Mouse (Mus musculus): ENCODE data around the gene Dnajc1. TPM values are rescaled to one million over a fixed set of nuclear protein-coding genes. Genes with fewer than 3 reads are reported as not detected.
A peak's percentile ranks its signal among the peaks of the same experiment; 100 is the strongest.

The Dnajc1 gene
- total and polyA plus RNA-seq, 2 experiments from 2014 or later, result 15.2 to 20.2 TPM

DNA sequence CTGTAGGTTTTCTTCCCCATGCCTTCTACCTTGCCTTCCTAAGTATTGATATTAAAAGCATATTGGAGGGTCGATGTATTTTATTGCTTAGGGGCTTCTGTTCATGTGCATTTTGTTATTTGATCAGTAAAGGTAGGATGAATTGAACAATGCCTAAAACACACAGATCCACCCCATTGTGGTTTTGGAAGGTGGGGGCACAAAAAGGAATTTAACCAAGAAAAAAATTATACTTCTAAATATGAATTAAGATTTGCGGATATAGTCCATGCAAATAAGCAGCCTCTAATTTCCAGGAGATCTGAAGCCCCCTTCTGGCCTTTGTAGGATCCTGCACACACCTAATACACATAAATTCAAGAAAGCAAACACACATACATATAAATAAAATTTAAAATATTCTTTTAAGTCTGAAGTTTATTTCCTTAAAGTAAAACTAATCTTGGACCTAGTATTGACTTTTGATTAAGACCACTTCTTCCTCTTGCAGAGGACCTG is 441 bp upstream of the Dnajc1 start:
- Histone ChIP-seq H3K27ac (ENCODE audit: low read depth) (peak overlapping the region; percentile 99), H3K4me1 (ENCODE audit: control insufficient read depth, insufficient read depth) (peaks cover 8% of the 10 kb centered on the region), H3K9me3 (replicated peaks; ENCODE audit: control insufficient read depth, low read length) (no peaks in the 10 kb centered on the region), H3K36me3 (replicated peaks; ENCODE audit: control insufficient read depth, insufficient read depth, low read length) (no peaks in the 10 kb centered on the region), H3K9ac (replicated peaks; ENCODE audit: low read depth, low read length) (no peak overlapping the region), H3K4me3 (ENCODE audit: low read depth, low read length) (peak overlapping the region; percentile 98), H3K27me3 (ENCODE audit: control insufficient read depth, insufficient read depth, low read length) (no peaks in the 10 kb centered on the region), H3K4me2 (ENCODE audit: low read depth, low read length) (peak overlapping the region; percentile 74)
- 58% methylated on average over 2 of the region's 2 CpGs for WGBS
- no peak for ATAC-seq (ENCODE audit: insufficient read depth, low read depth)
- no peak for DNase-seq (ENCODE audit: low spot score)
- TF ChIP-seq CTCF (IDR thresholded peaks at IDR 0.05; ENCODE audit: low read depth), result no peak
- TF ChIP-seq EP300 (IDR thresholded peaks at IDR 0.05; ENCODE audit: low read depth), result no peak

DNA sequence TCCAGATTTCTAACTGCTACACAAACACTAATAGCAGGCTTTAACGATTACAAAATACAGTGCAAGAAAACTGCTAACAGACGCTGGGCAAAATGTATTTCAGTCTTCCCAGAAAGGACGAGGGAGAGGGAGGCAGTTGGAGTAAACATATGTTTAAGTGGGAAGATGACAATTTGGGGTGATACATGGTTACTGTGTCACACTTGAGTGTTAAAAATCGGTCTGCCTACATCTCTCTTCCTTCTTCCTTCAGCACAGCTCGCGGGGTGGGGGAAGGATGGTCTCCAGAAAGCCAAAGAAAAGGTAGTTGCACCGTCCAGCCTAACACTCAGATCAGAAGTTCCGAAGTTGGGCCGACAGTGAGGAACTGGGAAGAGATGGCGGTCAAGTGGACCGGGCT is 769 bp downstream of the Dnajc1 start:
- Histone ChIP-seq H3K27ac (ENCODE audit: low read depth) (peak overlapping the region; percentile 99), H3K27me3 (ENCODE audit: control insufficient read depth, insufficient read depth, low read length) (no peaks in the 10 kb centered on the region), H3K4me2 (ENCODE audit: low read depth, low read length) (peak overlapping the region; percentile 74), H3K9me3 (replicated peaks; ENCODE audit: control insufficient read depth, low read length) (no peaks in the 10 kb centered on the region), H3K4me3 (ENCODE audit: low read depth, low read length) (peak overlapping the region; percentile 98), H3K36me3 (replicated peaks; ENCODE audit: control insufficient read depth, insufficient read depth, low read length) (no peaks in the 10 kb centered on the region), H3K4me1 (ENCODE audit: control insufficient read depth, insufficient read depth) (peaks cover 8% of the 10 kb centered on the region), H3K9ac (replicated peaks; ENCODE audit: low read depth, low read length) (peak overlapping the region; percentile 90)
- no peak for TF ChIP-seq CTCF (IDR thresholded peaks at IDR 0.05; ENCODE audit: low read depth)
- no peak for TF ChIP-seq EP300 (IDR thresholded peaks at IDR 0.05; ENCODE audit: low read depth)
- ATAC-seq (ENCODE audit: insufficient read depth, low read depth), result no peak; the same call in 1 of the 2 replicates
- peak; percentile 6 for DNase-seq (ENCODE audit: low spot score)
- WGBS, result under 1% methylated on average over 11 of the region's 11 CpGs

DNA sequence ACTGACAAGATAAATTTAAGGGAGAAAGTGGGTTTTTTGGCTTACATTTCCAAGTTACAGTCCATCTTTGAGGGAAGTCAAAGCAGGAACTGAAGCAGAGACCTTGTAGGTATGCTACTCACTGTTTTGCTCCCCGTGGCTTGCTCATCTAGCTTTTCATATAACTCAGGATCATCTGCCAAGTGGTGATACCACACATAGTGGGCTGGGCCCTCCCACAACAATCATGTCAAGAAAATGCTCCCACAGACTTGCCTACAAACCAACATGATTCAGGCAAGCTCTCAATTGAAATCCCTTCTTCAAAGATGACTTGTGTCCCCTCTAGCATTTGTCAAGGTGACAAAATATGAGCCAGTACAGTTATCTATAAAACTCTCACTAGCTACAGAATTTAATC is 3.0 kb downstream of the Dnajc1 start:
- 75% methylated on average over 1 of the region's 1 CpGs for WGBS
- no peak for DNase-seq (ENCODE audit: low spot score)

DNA sequence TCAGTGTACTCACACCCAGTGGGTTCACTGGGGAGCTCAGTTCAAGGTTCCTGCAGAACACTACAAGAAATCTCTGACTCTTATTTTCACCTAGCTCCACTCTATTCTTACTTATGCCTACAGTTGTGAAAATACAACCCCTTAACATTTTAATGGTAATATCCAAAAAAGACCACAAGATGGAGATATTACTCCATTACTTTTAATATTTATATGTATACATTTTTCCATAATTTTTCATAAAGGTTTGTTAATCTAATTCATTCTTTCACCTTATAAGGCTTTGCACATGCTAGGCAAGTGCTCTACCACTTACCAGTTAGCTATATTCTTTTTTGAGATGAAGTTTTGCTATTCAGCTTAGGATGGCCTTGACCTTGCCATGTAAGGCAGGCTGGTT is 11.0 kb downstream of the Dnajc1 start:
- ATAC-seq (ENCODE audit: insufficient read depth, low read depth) (no peak), DNase-seq (ENCODE audit: low spot score) (peak; percentile 7)
- H3K27ac ChIP-seq (ENCODE audit: low read depth), result no peak overlapping the region
- no peak for TF ChIP-seq EP300 (IDR thresholded peaks at IDR 0.05; ENCODE audit: low read depth)
- peak; percentile 31 for TF ChIP-seq CTCF (IDR thresholded peaks at IDR 0.05; ENCODE audit: low read depth)
- H3K9ac ChIP-seq (replicated peaks; ENCODE audit: low read depth, low read length), result no peak overlapping the region
- H3K36me3 ChIP-seq (replicated peaks; ENCODE audit: control insufficient read depth, insufficient read depth, low read length), result no peaks in the 10 kb centered on the region
- no peak overlapping the region for H3K4me3 ChIP-seq (ENCODE audit: low read depth, low read length)
- H3K27me3 ChIP-seq (ENCODE audit: control insufficient read depth, insufficient read depth, low read length), result no peaks in the 10 kb centered on the region
- no peak overlapping the region for H3K4me2 ChIP-seq (ENCODE audit: low read depth, low read length)
- no peaks in the 10 kb centered on the region for H3K4me1 ChIP-seq (ENCODE audit: control insufficient read depth, insufficient read depth)
- no peaks in the 10 kb centered on the region for H3K9me3 ChIP-seq (replicated peaks; ENCODE audit: control insufficient read depth, low read length)

More for the DNA sequence above, 3.0 kb downstream of the Dnajc1 start:
- H3K27ac ChIP-seq (ENCODE audit: low read depth), result no peak overlapping the region
- H3K4me1 ChIP-seq (ENCODE audit: control insufficient read depth, insufficient read depth), result peaks cover 8% of the 10 kb centered on the region
- no peak overlapping the region for H3K4me3 ChIP-seq (ENCODE audit: low read depth, low read length)
- ATAC-seq (ENCODE audit: insufficient read depth, low read depth), result no peak
- H3K27me3 ChIP-seq (ENCODE audit: control insufficient read depth, insufficient read depth, low read length), result no peaks in the 10 kb centered on the region
- H3K36me3 ChIP-seq (replicated peaks; ENCODE audit: control insufficient read depth, insufficient read depth, low read length), result no peaks in the 10 kb centered on the region
- no peak overlapping the region for H3K9ac ChIP-seq (replicated peaks; ENCODE audit: low read depth, low read length)
- H3K9me3 ChIP-seq (replicated peaks; ENCODE audit: control insufficient read depth, low read length), result no peaks in the 10 kb centered on the region
- no peak overlapping the region for H3K4me2 ChIP-seq (ENCODE audit: low read depth, low read length)
- TF ChIP-seq EP300 (IDR thresholded peaks at IDR 0.05; ENCODE audit: low read depth) (no peak), CTCF (IDR thresholded peaks at IDR 0.05; ENCODE audit: low read depth) (no peak)

DNA sequence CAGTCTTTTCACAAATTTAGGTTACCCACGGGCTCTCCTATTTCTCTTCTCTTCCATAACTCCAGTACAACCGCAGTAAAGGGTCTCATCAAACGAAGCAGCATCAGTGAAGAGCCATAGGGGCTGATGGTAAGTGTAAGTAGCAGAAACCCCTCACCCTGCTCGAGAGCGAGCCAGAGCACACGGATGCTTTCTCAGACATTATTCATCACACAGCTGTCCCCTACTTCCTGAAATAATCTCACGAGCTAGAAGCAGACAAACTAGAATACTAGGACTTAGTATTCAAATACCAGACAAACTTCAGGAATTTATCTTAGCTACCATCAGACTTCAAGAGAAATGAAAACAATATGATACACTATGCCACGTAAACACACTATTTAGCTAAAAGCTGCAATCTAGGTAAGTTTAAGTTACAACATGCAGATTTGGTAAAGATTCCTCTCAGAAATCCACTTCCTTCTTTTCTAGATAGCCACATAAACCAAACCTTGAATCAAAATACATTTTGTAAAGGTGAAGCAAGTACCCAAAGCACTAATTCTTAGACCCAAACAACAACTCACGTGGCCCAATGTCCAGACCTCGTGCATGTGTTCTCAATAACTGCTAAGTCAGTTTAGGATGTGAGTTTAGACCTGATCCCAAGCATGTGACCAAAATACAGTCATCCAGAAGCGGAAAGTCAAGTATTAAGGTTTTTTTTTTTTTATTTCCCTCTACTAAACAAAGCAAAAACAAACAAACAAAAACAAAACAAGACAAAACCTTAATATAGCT is 20.0 kb downstream of the Dnajc1 start:
- ATAC-seq (ENCODE audit: insufficient read depth, low read depth) (no peak), DNase-seq (ENCODE audit: low spot score) (no peak)
- TF ChIP-seq EP300 (IDR thresholded peaks at IDR 0.05; ENCODE audit: low read depth) (no peak), CTCF (IDR thresholded peaks at IDR 0.05; ENCODE audit: low read depth) (no peak)
- Histone ChIP-seq H3K9me3 (replicated peaks; ENCODE audit: control insufficient read depth, low read length) (no peaks in the 10 kb centered on the region), H3K27ac (ENCODE audit: low read depth) (no peak overlapping the region), H3K9ac (replicated peaks; ENCODE audit: low read depth, low read length) (no peak overlapping the region), H3K4me3 (ENCODE audit: low read depth, low read length) (no peak overlapping the region), H3K27me3 (ENCODE audit: control insufficient read depth, insufficient read depth, low read length) (no peaks in the 10 kb centered on the region), H3K36me3 (replicated peaks; ENCODE audit: control insufficient read depth, insufficient read depth, low read length) (no peaks in the 10 kb centered on the region), H3K4me2 (ENCODE audit: low read depth, low read length) (no peak overlapping the region), H3K4me1 (ENCODE audit: control insufficient read depth, insufficient read depth) (0 out of 2 replicates have a peak, but pooled peaks cover 7% of the 10 kb centered on the region)
- 48% methylated on average over 11 of the region's 11 CpGs for WGBS
